Mouse (Mus musculus): Measurements from ENCODE around the gene Ssrp1.

GRCm38 (mm10) chr2:85004341-85004740 is 32.7 kb upstream of the Ssrp1 start:
- no peak for TF ChIP-seq HCFC1 (IDR thresholded peaks at IDR 0.05; ENCODE audit: low read depth, low read length)
- no peak for TF ChIP-seq MAX (IDR thresholded peaks at IDR 0.05; ENCODE audit: low read length)
- no peak for TF ChIP-seq CTCF (IDR thresholded peaks at IDR 0.05 in 2 of 3, conservative IDR thresholded peaks at IDR 0.05 in 1 of 3; ENCODE audit: control insufficient read depth in 1 of 3, insufficient read depth in 1 of 3, low read depth in 2 of 3, low read length in 3 of 3, poor library complexity in 1 of 3, severe bottlenecking in 1 of 3)
- TF ChIP-seq MAFK (IDR thresholded peaks at IDR 0.05; ENCODE audit: borderline replicate concordance, low read depth, low read length): no peak
- no peak for TF ChIP-seq EP300 (IDR thresholded peaks at IDR 0.05; ENCODE audit: low read depth in 1 of 2, low read length in 2 of 2)
